Mouse (Mus musculus) MEL (cell line): ENCODE measurements around the gene Snx15. TPM values are rescaled to one million over a fixed set of nuclear protein-coding genes. Genes with fewer than 3 reads are reported as not detected.

Experiments used
- DNase-seq: peaks from one replicate; pipeline ENCODE4 v3.0.0; 2011; ENCODE audit warnings: low read depth, low spot score
- H3K27ac ChIP-seq: 2 replicates; pipeline ENCODE4 v1.5.1; 2012; ENCODE audit warnings: low read depth, mild to moderate bottlenecking, control low read depth, low read length, moderate library complexity; ENCODE audit not compliant: control insufficient read depth
- H3K27me3 ChIP-seq, 2 experiments: fragments of 150-350 bp in 1 of 2; sonication (generic) in 1 of 2; 2 replicates each; pipeline ENCODE4 v1.6.1; 2012; ENCODE audit warnings: low read length in 2 of 2, mild to moderate bottlenecking in 2 of 2, improper control_type of control experiment in 1 of 2, moderate library complexity in 1 of 2; ENCODE audit not compliant: insufficient read depth in 2 of 2, control insufficient read depth in 1 of 2
- H3K36me3 ChIP-seq, 2 experiments: 2 replicates each; pipeline ENCODE4 v1.6.1; 2012 to 2014; ENCODE audit warnings: low read length in 2 of 2, improper control_type of control experiment in 1 of 2, inconsistent platforms in 1 of 2, mild to moderate bottlenecking in 1 of 2; ENCODE audit not compliant: insufficient read depth in 2 of 2, control insufficient read depth in 1 of 2
- H3K4me1 ChIP-seq, 2 experiments: fragments of 150-350 bp in 1 of 2; sonication (generic) in 1 of 2; 2 replicates each; pipeline ENCODE4 v1.6.1; 2012; ENCODE audit warnings: low read length in 2 of 2, improper control_type of control experiment in 1 of 2, mild to moderate bottlenecking in 1 of 2; ENCODE audit not compliant: insufficient read depth in 2 of 2, control insufficient read depth in 1 of 2
- H3K4me3 ChIP-seq, 2 experiments: fragments of 150-350 bp in 1 of 2; sonication (generic) in 1 of 2; 2 replicates each; pipeline ENCODE4 v1.5.1; 2012; ENCODE audit warnings: low read depth in 2 of 2, low read length in 2 of 2, mild to moderate bottlenecking in 2 of 2, moderate library complexity in 2 of 2, control low read depth in 1 of 2, improper control_type of control experiment in 1 of 2; ENCODE audit not compliant: control insufficient read depth in 1 of 2, insufficient read depth in 1 of 2
- H3K79me2 ChIP-seq: 2 replicates; pipeline ENCODE4 v1.6.1; 2012; ENCODE audit warnings: mild to moderate bottlenecking, low read length, moderate library complexity; ENCODE audit not compliant: control insufficient read depth, poor library complexity, insufficient read depth
- H3K9ac ChIP-seq: 2 replicates; pipeline ENCODE4 v1.6.1; 2012; ENCODE audit warnings: low read depth, mild to moderate bottlenecking, control low read depth, low read length, moderate library complexity; ENCODE audit not compliant: control insufficient read depth, poor library complexity, severe bottlenecking
- H3K9me3 ChIP-seq: fragments of 150-350 bp; sonication (generic); replicated peaks from 2 replicates; pipeline ENCODE4 v1.6.1; 2012; ENCODE audit warnings: mild to moderate bottlenecking, low read length, improper control_type of control experiment, moderate library complexity; ENCODE audit not compliant: insufficient read depth
- BHLHE40 ChIP-seq: IDR thresholded peaks from 2 replicates; pipeline ENCODE4 v1.6.1; 2012; ENCODE audit warnings: low read depth, mild to moderate bottlenecking, inconsistent platforms, low read length, improper control_type of control experiment, borderline replicate concordance
- E2F4 ChIP-seq: IDR thresholded peaks from 2 replicates; pipeline ENCODE4 v1.6.1; 2011; ENCODE audit warnings: low read depth, low read length, improper control_type of control experiment, borderline replicate concordance
- EP300 ChIP-seq, 2 experiments: IDR thresholded peaks; 2 replicates each; pipeline ENCODE4 v1.6.1; 2011; ENCODE audit warnings: improper control_type of control experiment in 2 of 2, low read length in 2 of 2, low read depth in 1 of 2, mild to moderate bottlenecking in 1 of 2
- ETS1 ChIP-seq: IDR thresholded peaks from 2 replicates; pipeline ENCODE4 v1.6.1; 2012; ENCODE audit warnings: low read depth, mild to moderate bottlenecking, inconsistent platforms, low read length, improper control_type of control experiment, moderate library complexity
- GABPA ChIP-seq: IDR thresholded peaks from 2 replicates; pipeline ENCODE4 v1.6.1; 2012; ENCODE audit warnings: low read depth, mild to moderate bottlenecking, inconsistent platforms, low read length, improper control_type of control experiment, moderate library complexity
- GATA1 ChIP-seq: IDR thresholded peaks from 2 replicates; pipeline ENCODE4 v1.6.1; 2011; ENCODE audit warnings: low read depth, low read length, improper control_type of control experiment
- HCFC1 ChIP-seq: IDR thresholded peaks from 2 replicates; pipeline ENCODE4 v1.6.1; 2012; ENCODE audit warnings: low read depth, mild to moderate bottlenecking, inconsistent platforms, low read length, improper control_type of control experiment, moderate library complexity
- JUND ChIP-seq: IDR thresholded peaks from 2 replicates; pipeline ENCODE4 v1.6.1; 2011; ENCODE audit warnings: low read depth, mild to moderate bottlenecking, improper control_type of control experiment, low read length
- KAT2A ChIP-seq: conservative IDR thresholded peaks from 2 replicates; pipeline ENCODE4 v1.6.1; 2012; ENCODE audit warnings: low read depth, low read length, improper control_type of control experiment, inconsistent platforms
- MAFK ChIP-seq: IDR thresholded peaks from 2 replicates; pipeline ENCODE4 v1.6.1; 2011; ENCODE audit warnings: low read depth, mild to moderate bottlenecking, low read length, improper control_type of control experiment, borderline replicate concordance
- MAX ChIP-seq: IDR thresholded peaks from 2 replicates; pipeline ENCODE4 v1.6.1; 2011; ENCODE audit warnings: low read length, improper control_type of control experiment
- MAZ ChIP-seq: IDR thresholded peaks from 2 replicates; pipeline ENCODE4 v1.6.1; 2012; ENCODE audit warnings: low read depth, mild to moderate bottlenecking, inconsistent platforms, low read length, improper control_type of control experiment
- MEF2A ChIP-seq: IDR thresholded peaks from 2 replicates; pipeline ENCODE4 v1.6.1; 2014; ENCODE audit warnings: low read depth, mild to moderate bottlenecking, inconsistent platforms, low read length, improper control_type of control experiment; ENCODE audit not compliant: poor library complexity, insufficient replicate concordance, severe bottlenecking; ENCODE audit errors: extremely low read depth
- NELFE ChIP-seq: IDR thresholded peaks from 2 replicates; pipeline ENCODE4 v1.6.1; 2011; ENCODE audit warnings: low read depth, low read length, improper control_type of control experiment
- NRF1 ChIP-seq: IDR thresholded peaks from 2 replicates; pipeline ENCODE4 v1.6.1; 2014; ENCODE audit warnings: low read depth, mild to moderate bottlenecking, inconsistent platforms, low read length, improper control_type of control experiment, moderate library complexity; ENCODE audit not compliant: poor library complexity, insufficient read depth, severe bottlenecking
- SIN3A ChIP-seq: IDR thresholded peaks from 2 replicates; pipeline ENCODE4 v1.6.1; 2012; ENCODE audit warnings: low read length, improper control_type of control experiment, inconsistent platforms
- SMC3 ChIP-seq: IDR thresholded peaks from 2 replicates; pipeline ENCODE4 v1.6.1; 2011; ENCODE audit warnings: low read depth, low read length, improper control_type of control experiment
- TAL1 ChIP-seq: IDR thresholded peaks from 2 replicates; pipeline ENCODE4 v1.6.1; 2012; ENCODE audit warnings: mild to moderate bottlenecking, inconsistent platforms, low read length, moderate library complexity, mixed read lengths
- TBP ChIP-seq: IDR thresholded peaks from 2 replicates; pipeline ENCODE4 v1.8.0; 2011; ENCODE audit warnings: low read depth, low read length, improper control_type of control experiment
- TCF12 ChIP-seq: IDR thresholded peaks from 2 replicates; pipeline ENCODE4 v1.6.1; 2014; ENCODE audit warnings: low read depth, mild to moderate bottlenecking, inconsistent platforms, low read length, improper control_type of control experiment, moderate library complexity
- USF2 ChIP-seq, 2 experiments: IDR thresholded peaks; 2 replicates each; pipeline ENCODE4 v1.6.1; 2011 to 2012; ENCODE audit warnings: improper control_type of control experiment in 2 of 2, low read length in 2 of 2, borderline replicate concordance in 1 of 2, inconsistent platforms in 1 of 2, low read depth in 1 of 2, mild to moderate bottlenecking in 1 of 2; ENCODE audit not compliant: insufficient read depth in 1 of 2
- ZNF384 ChIP-seq: IDR thresholded peaks from 2 replicates; pipeline ENCODE4 v1.6.1; 2012; ENCODE audit warnings: low read depth, mild to moderate bottlenecking, inconsistent platforms, low read length, improper control_type of control experiment
- polyA plus RNA-seq, 2 experiments: library from polyadenylated mRNA; stranded (reverse) in 1 of 2; unstranded in 1 of 2; fragments of >175 nt in 1 of 2; fragments of >200 nt in 1 of 2; gene quantifications; 2 replicates each; pipeline versions ENCODE4 v1.2.1 to v1.2.4; 2012; ENCODE audit warnings: low replicate concordance in 2 of 2, low read depth in 1 of 2; ENCODE audit not compliant: insufficient read length in 2 of 2, insufficient read depth in 1 of 2, missing spikeins in 1 of 2
- total RNA-seq: library from RNA; depleted of rRNA; stranded (reverse); fragments of 300-350 nt; gene quantifications from 2 replicates; pipeline ENCODE4 v1.2.3, GENCODE M21; 2012

Gene Snx15
- total and polyA plus RNA-seq, 3 experiments, result 20.4 to 35.3 TPM; not detected in 1

DNA sequence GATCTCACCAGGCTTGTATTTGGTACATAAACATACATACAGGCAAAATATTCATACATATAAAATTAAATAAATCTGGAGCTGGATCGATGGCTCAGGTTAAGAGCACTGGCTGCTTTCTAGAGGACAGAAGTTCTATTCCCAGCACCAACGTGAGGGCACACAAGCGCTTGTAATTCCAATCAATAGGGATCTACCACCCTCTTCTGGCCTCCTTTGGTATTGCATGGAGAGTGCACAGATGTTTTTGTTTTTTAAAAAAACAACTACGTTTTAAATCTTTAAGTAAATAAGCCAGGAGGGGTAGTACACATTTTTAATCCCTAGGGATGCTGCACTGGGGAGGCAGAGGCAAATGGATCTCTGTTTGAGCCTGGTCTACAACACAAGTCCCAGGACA lies 1.8 kb downstream of the Snx15 start (continued):
- TF ChIP-seq E2F4 (no peak), MAX (no peak; the same call in 1 of the 2 replicates)

DNA sequence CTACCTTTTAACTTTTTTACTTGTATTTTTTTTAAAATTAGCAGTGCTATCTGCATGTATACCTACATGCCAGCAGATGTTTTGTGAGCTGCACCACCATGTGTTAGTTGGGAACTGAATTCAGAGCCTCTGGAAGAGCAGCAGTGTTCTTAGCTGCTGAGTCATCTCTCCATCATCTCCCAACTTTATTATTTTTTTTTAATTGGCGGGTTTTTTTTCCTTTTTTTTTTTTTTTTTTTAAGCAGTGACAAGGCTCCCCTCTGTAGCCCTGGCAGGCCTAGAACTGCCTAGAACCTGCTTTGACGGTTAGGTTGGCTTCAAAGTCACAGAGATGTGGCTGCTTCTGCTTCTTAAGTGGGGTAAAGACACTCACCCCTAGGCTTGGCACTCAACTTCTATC lies 3.2 kb downstream of the Snx15 start:
- no peak overlapping the region for H3K27ac ChIP-seq

DNA sequence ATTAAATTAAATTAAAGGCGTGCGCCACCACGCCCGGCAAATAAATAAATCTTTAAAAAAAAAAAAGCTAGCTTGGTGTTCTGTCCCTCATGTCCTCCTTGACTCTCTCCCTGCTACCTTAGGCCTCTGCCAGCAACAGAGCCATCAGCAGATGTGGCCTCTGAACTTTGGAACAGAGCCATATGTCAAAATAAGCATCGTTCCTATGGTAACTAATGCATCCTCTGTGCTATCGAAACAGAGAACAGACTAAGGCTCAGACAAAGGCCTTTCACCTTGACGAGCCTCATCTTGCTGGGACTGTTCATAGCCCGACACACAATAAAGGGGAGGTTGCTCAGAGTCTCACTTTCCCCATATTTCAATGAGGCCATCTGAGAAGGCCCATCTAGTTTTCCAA lies 4.8 kb downstream of the Snx15 start:
- Histone ChIP-seq H3K27ac (no peak overlapping the region), H3K4me1 (peaks cover 0 to 3% of the 10 kb centered on the region in 2 experiments; a peak in 2 of 4 replicates), H3K27me3 (no peaks in the 10 kb centered on the region), H3K9me3 (no peaks in the 10 kb centered on the region), H3K4me3 (no peak overlapping the region), H3K9ac (no peak overlapping the region), H3K36me3 (peaks cover 0 to 7% of the 10 kb centered on the region in 2 experiments; a peak in 2 of 4 replicates), H3K79me2 (peaks cover 1% of the 10 kb centered on the region; the same call in 1 of the 2 replicates)
- no peak for DNase-seq
- TF ChIP-seq MAX (no peak), NELFE (no peak), MAFK (no peak), BHLHE40 (no peak)

More for the DNA sequence above, 3.2 kb downstream of the Snx15 start:
- no peak for TF ChIP-seq NRF1
- no peak for TF ChIP-seq TAL1
- no peak for TF ChIP-seq NELFE
- TF ChIP-seq KAT2A, result no peak
- no peak for TF ChIP-seq GATA1
- no peak for TF ChIP-seq TBP
- TF ChIP-seq, all 39 proteins: peak for 0
- Histone ChIP-seq H3K4me3 (no peak overlapping the region), H3K9me3 (no peaks in the 10 kb centered on the region), H3K27me3 (no peaks in the 10 kb centered on the region), H3K9ac (no peak overlapping the region), H3K79me2 (peaks cover 1% of the 10 kb centered on the region; the same call in 1 of the 2 replicates), H3K36me3 (peaks cover 0 to 12% of the 10 kb centered on the region in 2 experiments; a peak in 2 of 4 replicates), H3K4me1 (peaks cover 3 to 7% of the 10 kb centered on the region in 2 experiments; a peak in 3 of 4 replicates)
- no peak for DNase-seq

DNA sequence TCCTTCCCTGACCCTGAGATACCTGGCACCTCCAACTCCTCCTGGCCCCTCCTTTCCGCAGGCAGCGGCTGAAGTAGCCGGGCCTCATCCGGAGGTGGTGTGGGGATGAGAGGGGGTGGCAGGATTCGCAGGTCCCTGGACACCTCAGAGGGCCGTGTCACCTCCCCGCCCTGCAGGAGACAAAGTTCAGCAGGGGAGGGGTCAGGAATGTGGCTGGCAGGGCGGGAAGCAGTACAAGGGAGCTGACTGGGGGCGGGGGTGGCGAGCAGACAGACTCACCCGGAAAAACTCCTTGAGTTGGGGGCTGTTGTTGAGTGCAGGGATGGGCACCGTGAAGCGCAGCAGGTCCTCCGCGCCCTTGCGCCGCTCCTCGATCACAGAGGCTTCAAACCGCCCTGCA lies 6.3 kb downstream of the Snx15 start:
- Histone ChIP-seq H3K9ac (no peak overlapping the region), H3K9me3 (no peaks in the 10 kb centered on the region), H3K36me3 (peaks cover 0 to 7% of the 10 kb centered on the region in 2 experiments; a peak in 2 of 4 replicates), H3K4me3 (no peak overlapping the region)
- no peak for TF ChIP-seq MEF2A
- TF ChIP-seq MAZ, result no peak
- no peak for TF ChIP-seq SIN3A
- no peak for TF ChIP-seq ZNF384
- TF ChIP-seq GABPA, result no peak
- no peak for TF ChIP-seq JUND
- TF ChIP-seq TBP, result no peak
- TF ChIP-seq HCFC1, result no peak
- TF ChIP-seq USF2 (IDR thresholded peaks at IDR 0.05; ENCODE audit: borderline replicate concordance in 1 of 2, insufficient read depth in 1 of 2, low read depth in 1 of 2, low read length in 2 of 2), result no peak
- TF ChIP-seq MAFK, result no peak
- no peak for TF ChIP-seq ETS1
- no peak for TF ChIP-seq EP300 (IDR thresholded peaks at IDR 0.05; ENCODE audit: low read depth in 1 of 2, low read length in 2 of 2)
- TF ChIP-seq SMC3, result no peak
- TF ChIP-seq TCF12, result no peak
- TF ChIP-seq, all 39 proteins: peak for 0
- Histone ChIP-seq H3K27ac (no peak overlapping the region), H3K79me2 (peaks cover 15% of the 10 kb centered on the region), H3K27me3 (no peaks in the 10 kb centered on the region), H3K4me1 (peaks cover under 1 to 4% of the 10 kb centered on the region in 2 experiments; a peak in 3 of 4 replicates)
- DNase-seq, result no peak
